Mouse (Mus musculus) splenic B cell, adult 2 months (primary cell): Measurements from ENCODE around the gene Zyx.

Experiments used
- DNase-seq: peaks from one replicate; pipeline ENCODE4 v3.0.0-alpha.2; 2011; ENCODE audit warnings: low read depth, low spot score
- H3K27me3 ChIP-seq: 2 replicates; pipeline ENCODE4 v1.6.1; 2012; ENCODE audit warnings: mild to moderate bottlenecking, low read length, moderate library complexity, mixed read lengths; ENCODE audit not compliant: control insufficient read depth, poor library complexity, insufficient read depth, severe bottlenecking
- H3K36me3 ChIP-seq: 2 replicates; pipeline ENCODE4 v1.6.1; 2012; ENCODE audit warnings: mild to moderate bottlenecking, low read length, moderate library complexity, mixed read lengths; ENCODE audit not compliant: control insufficient read depth, poor library complexity, insufficient read depth, severe bottlenecking

Gene Zyx

GRCm38 (mm10) chr6:42342171-42342570, 7.3 kb upstream of the Zyx start:
- no peaks in the 10 kb centered on the region for H3K36me3 ChIP-seq
- H3K27me3 ChIP-seq = no peaks in the 10 kb centered on the region
- DNase-seq = no peak

GRCm38 (mm10) chr6:42343361-42344120, 5.9 kb upstream of the Zyx start:
- peak; percentile 27 for DNase-seq
- Histone ChIP-seq H3K36me3 (no peaks in the 10 kb centered on the region), H3K27me3 (no peaks in the 10 kb centered on the region)

- Histone ChIP-seq H3K27me3 (no peaks in the 10 kb centered on the region), H3K36me3 (no peaks in the 10 kb centered on the region)
- peak; percentile 29 for DNase-seq
Observed at GRCm38 (mm10) chr6:42344255-42344654, 5.2 kb upstream of the Zyx start.

- DNase-seq = no peak
- Histone ChIP-seq H3K27me3 (no peaks in the 10 kb centered on the region), H3K36me3 (no peaks in the 10 kb centered on the region)
Observed at GRCm38 (mm10) chr6:42348281-42349005, 987 bp upstream of the Zyx start.

- peak; percentile 69 for DNase-seq
- Histone ChIP-seq H3K36me3 (no peaks in the 10 kb centered on the region), H3K27me3 (no peaks in the 10 kb centered on the region)
Observed at GRCm38 (mm10) chr6:42349006-42349425, 414 bp upstream of the Zyx start.

GRCm38 (mm10) chr6:42350021-42350967, 864 bp downstream of the Zyx start:
- no peak for DNase-seq
- Histone ChIP-seq H3K36me3 (no peaks in the 10 kb centered on the region), H3K27me3 (no peaks in the 10 kb centered on the region)

- Histone ChIP-seq H3K36me3 (no peaks in the 10 kb centered on the region), H3K27me3 (no peaks in the 10 kb centered on the region)
- DNase-seq = no peak
Observed at GRCm38 (mm10) chr6:42350968-42351775, 1.7 kb downstream of the Zyx start.

- DNase-seq = peak; percentile 19
- H3K27me3 ChIP-seq = no peaks in the 10 kb centered on the region
- H3K36me3 ChIP-seq = no peaks in the 10 kb centered on the region
Observed at GRCm38 (mm10) chr6:42351776-42352485, 2.5 kb downstream of the Zyx start.

GRCm38 (mm10) chr6:42352486-42352846, 3.0 kb downstream of the Zyx start:
- Histone ChIP-seq H3K36me3 (no peaks in the 10 kb centered on the region; the same call in 1 of the 2 replicates), H3K27me3 (no peaks in the 10 kb centered on the region)
- DNase-seq = no peak

- peak; percentile 56 for DNase-seq
- no peaks in the 10 kb centered on the region; the same call in 1 of the 2 replicates for H3K36me3 ChIP-seq
Observed at GRCm38 (mm10) chr6:42353180-42353579, 3.8 kb downstream of the Zyx start.

GRCm38 (mm10) chr6:42354076-42355019, 4.9 kb downstream of the Zyx start:
- Histone ChIP-seq H3K27me3 (no peaks in the 10 kb centered on the region), H3K36me3 (peaks cover 3% of the 10 kb centered on the region)
- DNase-seq = no peak

More at GRCm38 (mm10) chr6:42353180-42353579, 3.8 kb downstream of the Zyx start:
- H3K27me3 ChIP-seq = no peaks in the 10 kb centered on the region

- H3K27me3 ChIP-seq = no peaks in the 10 kb centered on the region
- H3K36me3 ChIP-seq = peaks cover 3% of the 10 kb centered on the region
- DNase-seq = no peak
Observed at GRCm38 (mm10) chr6:42355366-42355765, 5.9 kb downstream of the Zyx start.
